In genomic region chr13:13953874-13954832, GRCm38 (mm10) we compare ENCODE assay signal across 8 mouse cellular contexts. TPM values are rescaled to one million over a fixed set of nuclear protein-coding genes. Genes with fewer than 3 reads are reported as not detected.
A peak's percentile ranks its signal among the peaks of the same experiment; 100 is the strongest.
DNase-seq lines count a peak whose midpoint lies in the region; ATAC-seq lines count a peak whose summit lies in the region.

Gene B3galnt2 (plus strand): TSS chr13:13954469.

- no peaks in the 10 kb centered on the region for H3K36me3 ChIP-seq in lung, embryonic 16.5 days (ENCODE audit: control insufficient read depth, insufficient read depth, low read length)

- peaks cover 8% of the 10 kb centered on the region for H3K4me1 ChIP-seq in lung, embryonic 16.5 days (replicated peaks; ENCODE audit: control insufficient read depth, insufficient read depth, low read length)

- H3K4me2 ChIP-seq in lung, embryonic 16.5 days (ENCODE audit: low read depth, low read length) = peak within 1 kb of the TSS; percentile 90

- DNase-seq in MEL-GATA-1-ER (ENCODE audit: extremely low read depth, low read depth) = peak; percentile 98
- DNase-seq in cerebellum, adult 8-10 months = peak; percentile 95
- DNase-seq in forelimb bud, embryonic 11.5 days (ENCODE audit: low read depth, low spot score) = peak; percentile 100
- DNase-seq in layer of hippocampus, adult 9-10 months (ENCODE audit: low spot score) = peak; percentile 92
- DNase-seq in ovary, postnatal 10 days (ENCODE audit: low spot score) = peak; percentile 80
- peak; percentile 95 to 96 for DNase-seq in thymus, postnatal 10 days (ENCODE audit: low spot score in 2 of 2)

- under 1% methylated on average over 74 of the region's 78 CpGs for WGBS in lung, embryonic 16.5 days

- no peaks in the 10 kb centered on the region for H3K9me3 ChIP-seq in lung, embryonic 16.5 days (ENCODE audit: control insufficient read depth, low read length)

- H3K27me3 ChIP-seq in lung, embryonic 16.5 days (ENCODE audit: control insufficient read depth, insufficient read depth, low read depth, low read length) = no peaks in the 10 kb centered on the region

- peak within 1 kb of the TSS; percentile 98 for H3K4me3 ChIP-seq in lung, embryonic 16.5 days (ENCODE audit: low read length)

- peak within 1 kb of the TSS; percentile 87 for H3K27ac ChIP-seq in lung, embryonic 16.5 days (ENCODE audit: low read length)

- peak within 1 kb of the TSS; percentile 90 for H3K9ac ChIP-seq in lung, embryonic 16.5 days (ENCODE audit: low read length)

- peak; percentile 95 to 97 for ATAC-seq in hematopoietic stem cell, adult 5-6 weeks (replicated peaks in 1 of 2; ENCODE audit: insufficient read depth in 1 of 2, low FRiP score in 2 of 2, low TSS enrichment in 1 of 2, low read depth in 1 of 2, poor library complexity in 2 of 2, severe bottlenecking in 2 of 2)
- ATAC-seq in lung, embryonic 16.5 days (ENCODE audit: low read depth) = peak; percentile 99

RNA-seq across cellular contexts. Expression of gene B3galnt2, which starts in this region (rescaled TPM):
- 29.8 and 36.6 TPM in 2 replicates for total RNA-seq in hematopoietic stem cell, adult 5-6 weeks (2017)
- polyA plus RNA-seq in lung, embryonic 16.5 days (2015; fragmentation: Nextera tagmentation; extraction: Ambion mirVana) = 32.1 and 33.1 TPM in 2 replicates

Comparison
In these comparisons a context has a peak if more than half of its experiments do, and no peak if none do; other contexts are left out.
1. Peak in every context shown above with its lines: DNase-seq, ATAC-seq, H3K4me3 ChIP-seq and H3K27ac ChIP-seq.